ENCODE assay signal across 20 mouse cellular contexts in genomic region chr15:26842216-26842615, GRCm38 (mm10). TPM values are rescaled to one million over a fixed set of nuclear protein-coding genes. Genes with fewer than 3 reads are reported as not detected.
DNase-seq lines count a peak whose midpoint lies in the region; ATAC-seq and TF ChIP-seq lines count a peak whose summit lies in the region.
"Had no signal": no experiment of that assay in that cellular context is flagged by ENCODE, and none has a peak within 500 bp of the region (broad histone marks: within the 10 kb centered on the region; RNA-seq: fewer than 3 reads in every experiment).

No protein-coding gene starts in this region.

- no peak overlapping the region for H3K9ac ChIP-seq in kidney, embryonic 15.5 days
- H3K9ac ChIP-seq: hindbrain, embryonic 14.5 days; limb, embryonic 13.5 days; liver, embryonic 13.5 days; lung, embryonic 15.5 days had no signal

- no peaks in the 10 kb centered on the region for H3K4me1 ChIP-seq in cerebellum, adult 2 months (ENCODE audit: control insufficient read depth, insufficient read depth, low read length)
- no peaks in the 10 kb centered on the region for H3K4me1 ChIP-seq in kidney, adult 2 months (ENCODE audit: control insufficient read depth, insufficient read depth, low read length)
- no peaks in the 10 kb centered on the region for H3K4me1 ChIP-seq in kidney, embryonic 15.5 days
- H3K4me1 ChIP-seq: liver, embryonic 13.5 days; lung, embryonic 15.5 days had no signal

- H3K9me3 ChIP-seq in kidney, embryonic 15.5 days (replicated peaks), result no peaks in the 10 kb centered on the region
- H3K9me3 ChIP-seq: limb, embryonic 13.5 days; liver, embryonic 13.5 days; lung, embryonic 15.5 days had no signal

- no peaks in the 10 kb centered on the region for H3K27me3 ChIP-seq in cerebellum, adult 2 months (ENCODE audit: control insufficient read depth, insufficient read depth, low read length)
- H3K27me3 ChIP-seq in kidney, adult 2 months (replicated peaks; ENCODE audit: control insufficient read depth, insufficient read depth, low read length), result no peaks in the 10 kb centered on the region
- no peaks in the 10 kb centered on the region for H3K27me3 ChIP-seq in kidney, embryonic 15.5 days
- H3K27me3 ChIP-seq: limb, embryonic 13.5 days; liver, embryonic 13.5 days; lung, embryonic 15.5 days had no signal

- WGBS in cerebellum, adult 2 months, result 29% methylated on average over 6 of the region's 6 CpGs
- 41% methylated on average over 6 of the region's 6 CpGs for WGBS in kidney, adult 2 months
- WGBS in kidney, embryonic 15.5 days, result 66% methylated on average over 6 of the region's 6 CpGs

- H3K36me3 ChIP-seq in kidney, adult 2 months (ENCODE audit: control insufficient read depth, insufficient read depth, low read length), result no peaks in the 10 kb centered on the region
- H3K36me3 ChIP-seq in kidney, embryonic 15.5 days, result no peaks in the 10 kb centered on the region
- H3K36me3 ChIP-seq: limb, embryonic 13.5 days; liver, embryonic 13.5 days; lung, embryonic 15.5 days had no signal

- no peak for TF ChIP-seq POLR2A in cerebellum, adult 2 months (IDR thresholded peaks at IDR 0.05; ENCODE audit: borderline replicate concordance, insufficient read depth, low read length)
- TF ChIP-seq POLR2A in kidney, adult 2 months (IDR thresholded peaks at IDR 0.05; ENCODE audit: low read depth, low read length), result no peak

- H3K27ac ChIP-seq in cerebellum, adult 2 months (ENCODE audit: insufficient read depth, low read length), result no peak overlapping the region
- H3K27ac ChIP-seq in kidney, adult 2 months (ENCODE audit: insufficient read depth, low read depth, low read length), result no peak overlapping the region
- no peak overlapping the region for H3K27ac ChIP-seq in kidney, embryonic 15.5 days
- H3K27ac ChIP-seq: hindbrain, embryonic 14.5 days; limb, embryonic 13.5 days; liver, embryonic 13.5 days; lung, embryonic 15.5 days had no signal

- peak; percentile 21 to 43 for DNase-seq in cerebellum, postnatal 14 days
- no peak for DNase-seq in cerebellum, adult 2 months
- peak; percentile 61 for DNase-seq in kidney, adult 2 months
- DNase-seq in adrenal gland, postnatal 25 days, result peak; percentile 9
- DNase-seq in kidney, postnatal 10 days, result peak; percentile 28
- no peak for DNase-seq in spleen, postnatal 10 days (ENCODE audit: low spot score in 2 of 2)
- DNase-seq in frontal cortex, adult 2 months (ENCODE audit: extremely low spot score in 1 of 2, low spot score in 1 of 2), result no peak
- DNase-seq: B cell, adult 2 months; cerebellum, adult 9-10 months; gastrocnemius, postnatal 14 days; heart, adult 18-20 months; heart, postnatal 36 days; liver, embryonic 13.5 days; lung, postnatal 4 days; thymus, postnatal 25 days had no signal

- no peak overlapping the region for H3K4me2 ChIP-seq in kidney, embryonic 15.5 days
- H3K4me2 ChIP-seq: hindbrain, embryonic 14.5 days; limb, embryonic 13.5 days; liver, embryonic 13.5 days; lung, embryonic 15.5 days had no signal

- ATAC-seq in kidney, embryonic 15.5 days (replicated peaks; ENCODE audit: low FRiP score), result no peak
- ATAC-seq: intestine, embryonic 16.5 days had no signal

- no peak for TF ChIP-seq CTCF in cerebellum, adult 2 months (IDR thresholded peaks at IDR 0.05; ENCODE audit: borderline replicate concordance, insufficient read depth, low read depth, low read length)
- no peak for TF ChIP-seq CTCF in kidney, adult 2 months (conservative IDR thresholded peaks at IDR 0.05; ENCODE audit: insufficient read depth, insufficient read length, low read depth, low read length)

- H3K4me3 ChIP-seq in cerebellum, adult 2 months (replicated peaks; ENCODE audit: insufficient read depth, low read depth, low read length), result no peak overlapping the region
- no peak overlapping the region for H3K4me3 ChIP-seq in kidney, adult 2 months (ENCODE audit: insufficient read depth, low read depth, low read length)
- no peak overlapping the region for H3K4me3 ChIP-seq in kidney, embryonic 15.5 days (replicated peaks)
- H3K4me3 ChIP-seq: limb, embryonic 13.5 days; liver, embryonic 13.5 days; lung, embryonic 15.5 days had no signal

RNA-seq across cellular contexts. Expression of gene Fbxl7, which starts 53.2 kb away (rescaled TPM):
- polyA plus RNA-seq in cerebellum, adult 2 months (2012; rRNA removed), result 1.5 and 1.7 TPM in 2 replicates
- 2.8 and 2.9 TPM in 2 replicates for polyA plus RNA-seq in kidney, adult 2 months (2012; rRNA removed)
- 15.2 and 16.9 TPM in 2 replicates for polyA plus RNA-seq in kidney, embryonic 15.5 days (2015; fragmentation: Nextera tagmentation; extraction: Ambion mirVana)
- total RNA-seq in adrenal gland, postnatal 25 days (2021), result 15.5 and 15.8 TPM in 2 replicates
- polyA plus RNA-seq in frontal cortex, adult 2 months (2012; rRNA removed), result 0.97 and 1.0 TPM in 2 replicates

Comparison
In these comparisons a context has a peak if more than half of its experiments do, and no peak if none do; other contexts are left out.
1. DNase-seq: peak in cerebellum, postnatal 14 days (2 of 2), kidney, adult 2 months (single experiment), adrenal gland, postnatal 25 days (single experiment) and kidney, postnatal 10 days (single experiment); none in cerebellum, adult 2 months (0 of 2), spleen, postnatal 10 days (0 of 2) and frontal cortex, adult 2 months (0 of 2).